Mouse (Mus musculus) left cerebral cortex, postnatal 14 days (tissue): ENCODE measurements around the gene Miga2. TPM values are rescaled to one million over a fixed set of nuclear protein-coding genes. Genes with fewer than 3 reads are reported as not detected.
A peak's percentile ranks its signal among the peaks of the same experiment; 100 is the strongest.
"Not testable (repeated sequence)": the region's sequence is repeated elsewhere in the genome, so short reads cannot be mapped to it uniquely, and the experiment has no call there.

Experiments
- DNase-seq, 2 experiments: peaks; one replicate each; pipeline ENCODE4 v3.0.0; 2021 to 2022; ENCODE audit warnings: low spot score in 2 of 2, mixed read lengths in 1 of 2
- intact Hi-C: fragments of 180-260 bp; cut with DNase I; formaldehyde crosslinking; loops from one replicate; pipeline ENCODE4 v1.15.1; 2025
- microRNA-seq, 2 experiments: library from miRNA; unstranded; fragments of <30 nt; microRNA quantifications; one replicate each; pipeline ENCODE4 v1.2.0; 2022
- total RNA-seq, 2 experiments: library from RNA; stranded (reverse); gene quantifications; 2 replicates each; pipeline ENCODE4 v1.2.3; 2021

Miga2 gene
- total RNA-seq, 2 experiments from 2014 or later = 102 to 110 TPM

DNA sequence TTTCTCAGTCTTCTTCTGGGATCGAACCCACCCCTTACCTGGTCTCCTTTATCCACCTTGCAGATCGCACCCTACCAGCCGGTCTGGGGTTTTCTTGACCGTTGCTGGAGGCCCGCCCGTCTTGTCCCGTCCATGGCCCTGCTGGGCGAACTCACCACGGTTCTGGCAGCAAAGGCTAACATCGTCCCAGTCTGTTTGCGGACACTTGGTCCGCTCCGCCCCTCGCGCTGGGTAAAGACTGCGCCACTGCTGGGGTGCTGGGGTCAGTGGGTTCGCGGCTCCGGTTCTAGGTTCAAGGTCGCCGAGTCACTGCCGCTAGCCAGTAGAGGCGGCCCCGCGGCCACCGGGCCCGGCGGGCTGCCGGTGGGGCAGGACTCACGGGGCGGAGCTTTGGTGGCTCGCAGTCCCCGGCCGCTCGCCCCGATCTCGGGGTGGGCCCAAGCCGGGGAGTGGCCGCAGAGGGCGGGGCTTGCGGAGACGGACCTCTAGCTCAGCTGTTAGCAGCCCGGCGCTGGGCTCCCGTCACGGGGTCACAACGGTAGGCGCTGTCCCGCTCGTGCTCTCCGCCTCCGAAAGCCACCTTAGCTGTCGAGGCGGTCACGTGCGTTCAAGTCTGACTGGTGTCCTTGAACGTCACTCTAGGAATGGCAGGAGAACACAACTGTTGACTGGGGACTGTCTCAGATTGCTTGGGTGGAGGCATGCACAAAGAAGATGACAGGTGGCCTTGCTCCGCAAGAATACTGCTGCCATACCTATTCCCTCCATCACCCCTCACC, 51.3 kb downstream of the Miga2 start, which contains the start of gene Crat:
Crat (minus strand) TSS at position 657 of the 779 bp plus-strand sequence.
- intact Hi-C loops = no loop called here
- peak; percentile 90 to 92 for DNase-seq

DNA sequence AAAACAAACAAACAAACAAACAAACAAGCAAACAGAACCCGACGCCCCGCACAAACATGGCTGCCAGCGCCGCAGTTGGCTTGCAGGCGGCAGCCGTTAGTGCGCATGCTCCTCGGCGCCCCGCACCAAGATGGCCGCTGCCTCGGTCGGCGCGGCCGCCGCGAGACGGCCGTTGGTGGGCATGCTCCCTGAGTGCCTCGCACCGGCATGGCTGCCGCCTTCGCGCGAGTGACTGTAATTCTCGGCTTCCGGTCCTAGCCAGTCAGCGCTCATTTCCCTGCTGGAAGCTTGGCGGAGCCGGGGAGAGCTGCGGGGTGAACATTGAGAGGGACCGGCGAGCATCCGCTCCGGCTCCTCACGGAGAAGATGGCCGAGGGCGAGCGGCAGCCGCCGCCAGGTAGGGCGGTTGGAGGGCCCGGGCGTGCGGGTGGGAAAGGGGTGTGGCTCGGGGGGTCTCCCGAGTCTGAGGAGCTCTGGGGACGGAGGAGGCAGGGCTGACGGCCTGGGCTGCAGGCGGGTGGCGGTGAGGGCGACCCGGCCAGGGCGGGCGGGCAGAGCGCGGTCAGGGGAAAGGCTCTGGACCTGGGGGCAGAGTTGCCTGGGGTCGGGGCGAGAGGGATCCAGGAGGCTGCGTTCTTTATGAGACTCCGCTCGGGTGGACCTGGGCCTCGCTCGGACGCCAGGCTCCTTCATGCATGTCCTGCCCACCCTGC, 52.1 kb downstream of the Miga2 start, which contains the start of gene Ptpa:
Ptpa (plus strand) TSS at position 104 of the 713 bp plus-strand sequence.
- DNase-seq = peak; percentile 94 to 95
- intact Hi-C loops = no loop called here

DNA sequence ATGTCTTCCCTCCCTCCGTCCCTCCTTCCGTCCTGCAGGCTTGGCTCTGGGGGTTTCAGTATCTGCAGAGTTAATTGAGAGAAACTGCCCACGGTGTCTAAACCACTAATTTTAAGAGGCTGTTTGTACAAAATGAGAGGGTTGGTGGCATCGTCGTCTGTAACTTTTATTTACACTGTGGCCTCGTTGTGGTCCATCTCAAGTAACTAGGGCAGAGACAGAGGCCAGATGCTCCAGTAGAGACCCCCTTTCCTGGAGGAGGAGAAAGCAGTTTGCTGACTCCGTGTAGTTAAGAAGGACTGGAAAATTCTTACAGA, 52.6 kb downstream of the Miga2 start:
- intact Hi-C loops = no loop called here
- no peak for DNase-seq

DNA sequence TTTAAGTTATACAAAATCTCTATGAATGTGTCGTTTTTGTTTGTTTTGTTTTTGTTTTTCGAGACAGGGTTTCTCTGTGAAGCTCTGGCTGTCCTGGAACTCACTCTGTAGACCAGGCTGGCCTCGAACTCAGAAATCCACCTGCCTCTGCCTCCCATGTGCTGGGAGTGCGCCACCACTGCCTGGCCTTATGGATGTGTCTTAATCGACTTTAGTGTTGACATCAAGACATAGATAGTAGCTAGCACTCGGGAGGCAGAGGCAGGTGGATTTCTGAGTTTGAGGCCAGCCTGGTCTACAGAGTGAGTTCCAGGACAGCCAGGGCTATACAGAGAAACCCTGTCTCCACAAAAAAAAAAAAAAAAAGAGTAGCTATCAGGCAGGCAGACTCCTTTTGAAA, 53.1 kb downstream of the Miga2 start:
- DNase-seq, intact Hi-C loops: not testable (repeated sequence)

DNA sequence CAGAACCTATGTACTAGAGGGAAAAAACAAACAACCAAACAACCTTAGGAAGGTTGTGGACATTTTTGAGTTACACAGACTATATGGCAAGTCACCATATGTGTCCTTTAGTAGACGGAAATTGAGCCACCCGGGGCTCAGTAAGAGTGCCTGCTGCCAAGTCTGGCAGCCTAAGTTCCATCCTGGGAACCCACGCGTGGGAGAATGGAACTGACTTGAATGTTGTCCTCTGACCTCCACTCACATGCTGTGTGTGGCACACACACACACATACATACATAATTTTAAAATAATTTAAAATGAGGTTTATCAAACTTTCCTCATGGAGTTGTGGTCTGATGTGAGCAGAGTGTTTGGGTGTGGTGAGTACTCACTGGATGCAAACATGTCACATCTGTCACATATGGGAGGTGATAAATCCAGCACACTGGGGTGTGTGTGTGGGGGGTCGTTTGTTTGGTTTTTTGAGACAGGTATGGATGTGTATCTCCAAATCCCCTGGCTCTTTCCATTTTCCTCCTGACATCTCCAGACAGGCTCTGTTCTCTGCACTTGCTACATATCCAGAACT, 53.6 kb downstream of the Miga2 start:
- intact Hi-C loops = no loop called here

DNA sequence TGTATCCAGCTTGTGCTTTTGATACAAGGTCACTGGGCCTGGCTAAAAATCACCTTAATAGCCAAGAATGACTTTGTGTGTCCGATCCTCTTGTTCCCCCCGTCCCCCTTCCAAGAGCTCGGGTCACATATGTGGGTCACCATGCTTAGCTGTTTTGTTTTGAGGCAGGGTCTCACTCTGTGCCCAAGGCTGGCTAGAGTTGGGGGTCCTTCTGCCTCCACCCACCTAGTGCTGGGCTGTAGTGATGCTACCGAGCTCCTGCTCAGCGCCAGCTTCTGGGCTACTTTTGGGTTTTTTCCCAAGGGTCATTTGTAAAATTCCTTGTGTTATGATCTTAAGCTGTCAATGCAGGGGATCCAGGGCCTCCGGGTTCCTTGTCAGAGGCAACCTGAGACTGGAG, 54.2 kb downstream of the Miga2 start:
- no peak for DNase-seq
- intact Hi-C loops = no loop called here

More for the DNA sequence above, 53.6 kb downstream of the Miga2 start:
- no peak for DNase-seq

DNA sequence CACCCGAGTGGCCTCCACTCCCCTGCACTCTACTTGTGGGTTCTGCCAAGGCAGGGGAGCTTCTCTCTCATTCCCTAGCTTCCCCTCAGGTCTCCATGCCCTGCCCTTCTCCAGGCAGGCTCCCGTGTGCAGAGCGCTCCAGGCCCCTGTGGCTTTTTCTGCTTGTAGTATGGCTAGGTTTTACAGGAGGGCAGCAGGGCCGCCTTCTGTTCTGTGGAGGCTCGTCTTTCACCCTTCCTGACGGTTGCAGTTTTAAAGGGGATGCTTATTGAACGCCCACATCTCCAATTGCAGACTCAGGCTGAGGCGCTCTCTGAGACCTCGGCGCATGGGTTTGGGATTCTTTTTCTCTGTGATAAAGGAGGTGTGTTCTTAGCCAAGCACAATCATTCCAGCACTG, 55.1 kb downstream of the Miga2 start:
- no peak for DNase-seq
- intact Hi-C loops = no loop called here

DNA sequence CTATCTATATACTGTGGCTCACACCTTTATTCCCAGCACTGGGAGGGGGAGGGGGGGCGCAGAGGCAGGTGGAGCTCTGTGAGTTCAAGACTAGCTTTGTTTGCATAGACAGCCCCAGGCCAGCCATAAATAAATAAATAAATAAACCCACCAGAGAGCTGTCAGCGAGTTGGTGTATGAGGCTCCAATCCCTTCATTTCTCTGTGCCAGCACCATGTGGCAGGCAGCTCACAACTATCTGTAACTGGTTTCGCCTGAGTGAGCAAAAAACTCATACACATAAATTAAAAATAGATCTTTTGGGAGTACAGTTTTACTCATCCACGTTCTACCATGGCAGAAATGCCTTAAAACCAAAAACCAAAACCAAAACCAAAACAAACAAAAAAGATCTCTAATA, 57.4 kb downstream of the Miga2 start:
- no peak for DNase-seq
- intact Hi-C loops = no loop called here

DNA sequence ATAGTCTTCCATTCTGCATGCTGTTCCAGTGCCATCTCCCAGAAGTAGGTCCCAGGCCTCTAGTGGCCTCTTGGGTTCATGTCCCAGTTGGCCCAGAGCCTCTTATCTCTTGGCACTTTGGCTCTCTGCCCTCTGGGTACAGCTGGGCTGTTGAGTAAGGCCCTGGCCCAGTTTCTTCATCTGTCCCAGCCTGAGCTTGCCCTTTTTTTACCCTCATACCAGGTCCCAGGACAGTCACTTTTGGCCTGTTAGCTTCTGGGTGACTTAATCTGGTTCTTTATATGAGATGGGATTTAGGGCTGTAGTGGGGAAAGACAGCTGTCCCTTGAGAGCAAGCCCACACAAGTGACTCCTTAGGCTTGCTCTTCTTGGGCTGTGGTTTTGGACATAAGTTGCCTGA, 65.1 kb downstream of the Miga2 start:
- intact Hi-C loops = no loop called here
- no peak for DNase-seq

Small RNA genes lying within 50 kb of the gene (microRNA-seq; reads per million reads assigned to microRNA genes)
- 0 reads per million in 2 experiments for gene Gm47292

Other genes with a start within 250 kb of the Miga2 start
- gene Zer1, start 239.6 kb upstream of the Miga2 start, total RNA-seq = 100 to 1,000 TPM; 135 to 139 TPM
- gene Tbc1d13, start 230.5 kb upstream of the Miga2 start, total RNA-seq = 10 to 100 TPM; 65.2 to 69.1 TPM
- gene Endog, start 192.7 kb upstream of the Miga2 start, total RNA-seq = 10 to 100 TPM; 23.0 to 27.5 TPM
- gene Spout1, start 185.8 kb upstream of the Miga2 start, total RNA-seq = 10 to 100 TPM; 36.3 to 37.0 TPM
- gene Kyat1, start 158.4 kb upstream of the Miga2 start, total RNA-seq = 10 to 100 TPM; 15.2 to 15.5 TPM
- 10 to 100 TPM; 53.7 to 59.5 TPM for gene Lrrc8a, start 126.5 kb upstream of the Miga2 start, total RNA-seq
- gene Gm28035, start 123.7 kb upstream of the Miga2 start, total RNA-seq = 1 to 10 TPM; 7.2 to 9.7 TPM
- gene Phyhd1, start 98.0 kb upstream of the Miga2 start, total RNA-seq = 10 to 100 TPM; 14.1 to 25.7 TPM
- not detected for gene Gm28038, start 83.2 kb upstream of the Miga2 start, total RNA-seq
- gene Dolk, start 77.9 kb upstream of the Miga2 start, total RNA-seq = 10 to 100 TPM; 25.8 to 29.2 TPM
- 10 to 100 TPM; 20.2 to 20.9 TPM for gene Nup188, start 77.8 kb upstream of the Miga2 start, total RNA-seq
- 100 to 1,000 TPM; 276 to 278 TPM for gene Sh3glb2, start 4.9 kb upstream of the Miga2 start, total RNA-seq
- 10 to 100 TPM; 23.9 to 30.9 TPM for gene Dolpp1, start 28.0 kb downstream of the Miga2 start, total RNA-seq
- gene Crat, start 51.6 kb downstream of the Miga2 start, total RNA-seq = 10 to 100 TPM; 45.5 to 47.1 TPM
- gene Ptpa, start 51.8 kb downstream of the Miga2 start, total RNA-seq = 100 to 1,000 TPM; 143 to 147 TPM
- gene Ier5l, start 110.0 kb downstream of the Miga2 start, total RNA-seq = 10 to 100 TPM; 12.7 to 15.1 TPM
- 1 to 10 TPM; 3.4 to 4.5 TPM for gene Cstad, start 230.8 kb downstream of the Miga2 start, total RNA-seq